Mouse (Mus musculus): ENCODE measurements around the gene Arcn1. TPM values are rescaled to one million over a fixed set of nuclear protein-coding genes. Genes with fewer than 3 reads are reported as not detected.

The Arcn1 gene
- 221 and 223 TPM in 2 replicates for polyA plus RNA-seq (2015; fragmentation: Nextera tagmentation; extraction: Ambion mirVana)

DNA sequence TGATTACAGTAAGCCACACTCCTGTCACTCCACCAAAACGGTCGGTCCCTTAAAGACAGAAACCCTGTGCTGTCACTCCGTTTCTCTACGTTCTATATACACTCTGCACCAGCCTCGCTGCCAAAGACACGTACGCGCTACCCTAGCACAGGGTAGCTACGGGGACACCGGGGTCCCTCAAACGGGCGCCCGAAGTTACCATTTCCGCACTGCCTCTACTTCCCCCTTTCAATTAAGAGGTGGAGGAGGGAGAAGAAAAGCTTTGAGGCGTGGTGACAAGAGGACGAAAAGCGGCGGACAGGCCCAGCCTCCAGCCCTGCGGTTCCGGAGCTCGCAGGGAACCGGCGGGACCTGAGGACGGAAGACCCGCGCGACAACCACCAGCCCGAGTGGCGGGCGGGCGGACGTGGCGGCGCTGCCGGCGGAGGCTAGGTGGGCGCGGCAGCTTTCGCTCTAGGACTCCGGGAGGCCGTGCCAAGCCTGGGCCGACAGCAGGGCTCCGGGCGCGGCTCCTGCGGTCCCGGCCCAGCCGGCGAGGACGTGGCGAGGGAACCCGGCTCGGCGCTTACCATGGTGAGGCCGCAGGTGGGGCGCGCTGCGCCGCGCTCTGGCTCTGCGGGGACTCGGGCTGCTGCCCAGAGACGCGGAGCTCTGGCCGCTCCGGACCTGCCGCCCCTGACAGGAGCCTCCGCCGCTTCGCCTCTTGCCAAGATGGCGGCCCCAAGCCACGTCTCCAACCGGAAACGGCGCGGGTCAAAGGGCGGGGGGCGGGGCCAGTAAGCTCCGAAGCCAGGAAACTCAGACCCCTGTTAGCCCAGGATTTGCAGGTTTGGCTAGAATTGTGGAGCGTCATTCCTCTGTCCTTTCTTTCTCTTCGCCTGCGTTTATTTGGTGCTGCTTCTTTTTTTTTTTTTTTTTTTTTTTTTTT lies at the start of gene Arcn1, which contains the start of gene Ift46:
Gene Arcn1, minus strand, starts transcription at position 745 of the 928 bp plus-strand sequence.
Gene Ift46, plus strand, starts transcription at position 808 of the 928 bp plus-strand sequence.
- peak within 1 kb of the TSS; percentile 49 for H3K4me2 ChIP-seq
- H3K27ac ChIP-seq = peak within 1 kb of the TSS; percentile 99
- H3K4me1 ChIP-seq = peaks cover 17% of the 10 kb centered on the region
- peak within 1 kb of the TSS; percentile 99 for H3K9ac ChIP-seq
- H3K36me3 ChIP-seq = no peaks in the 10 kb centered on the region
- ATAC-seq (ENCODE audit: insufficient number of reproducible peaks, low FRiP score, low TSS enrichment, low read depth) = peak; percentile 88
- WGBS = under 1% methylated on average over 82 of the region's 82 CpGs
- H3K9me3 ChIP-seq = no peaks in the 10 kb centered on the region
- H3K27me3 ChIP-seq = no peaks in the 10 kb centered on the region
- peak within 1 kb of the TSS; percentile 95 for H3K4me3 ChIP-seq

DNA sequence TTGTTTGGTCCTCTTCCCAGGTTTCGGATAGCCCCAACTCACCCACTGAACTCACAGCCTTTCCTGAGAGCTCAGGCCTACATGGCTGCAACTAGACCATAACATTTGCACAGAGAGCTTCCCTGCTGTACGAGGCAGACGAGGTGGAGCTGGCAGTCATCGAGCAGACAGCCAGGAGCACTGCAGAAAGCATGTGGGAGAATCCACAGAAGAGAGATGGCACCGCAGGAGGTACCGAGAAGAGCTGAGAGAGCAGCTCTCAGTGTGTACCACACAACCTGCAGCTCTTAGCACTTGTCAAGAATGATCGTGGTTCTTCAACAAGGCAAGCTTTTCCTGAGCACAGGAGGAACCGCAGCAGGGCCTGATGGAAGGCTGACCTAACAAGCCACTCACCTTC lies 46.5 kb upstream of the Arcn1 start:
- H3K36me3 ChIP-seq = peaks cover 98% of the 10 kb centered on the region
- 91% methylated on average over 8 of the region's 8 CpGs for WGBS

DNA sequence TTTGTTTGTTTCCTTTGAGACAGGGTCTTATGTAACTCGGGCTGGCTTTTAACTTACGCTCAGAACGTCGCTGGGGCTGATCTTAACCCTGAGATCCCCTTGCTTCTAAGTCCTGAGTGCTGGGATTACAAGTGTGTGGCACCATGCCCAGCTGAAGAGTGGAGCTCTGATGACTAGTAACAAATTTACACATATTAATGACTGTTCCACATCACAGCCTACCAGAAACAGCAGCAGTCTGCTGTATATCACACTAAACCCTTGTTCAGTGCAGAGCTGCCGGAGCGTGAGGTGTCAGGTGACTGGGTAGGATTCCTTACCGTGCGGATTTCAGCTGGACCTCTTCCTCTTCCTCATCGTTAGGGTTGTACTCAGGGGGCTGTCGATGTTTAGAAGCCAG lies 42.7 kb upstream of the Arcn1 start:
- H3K4me3 ChIP-seq = no peak overlapping the region
- H3K27ac ChIP-seq = no peak overlapping the region
- no peak overlapping the region for H3K9ac ChIP-seq
- WGBS = 81% methylated on average over 10 of the region's 10 CpGs
- peaks cover 97% of the 10 kb centered on the region for H3K36me3 ChIP-seq
- no peaks in the 10 kb centered on the region for H3K9me3 ChIP-seq
- no peaks in the 10 kb centered on the region for H3K4me1 ChIP-seq
- no peaks in the 10 kb centered on the region for H3K27me3 ChIP-seq
- no peak for ATAC-seq (ENCODE audit: insufficient number of reproducible peaks, low FRiP score, low TSS enrichment, low read depth)
- H3K4me2 ChIP-seq = no peak overlapping the region

More for the DNA sequence above, 46.5 kb upstream of the Arcn1 start:
- no peaks in the 10 kb centered on the region for H3K4me1 ChIP-seq
- no peak for ATAC-seq (ENCODE audit: insufficient number of reproducible peaks, low FRiP score, low TSS enrichment, low read depth)
- H3K4me2 ChIP-seq = no peak overlapping the region
- H3K9me3 ChIP-seq = no peaks in the 10 kb centered on the region
- no peak overlapping the region for H3K4me3 ChIP-seq
- H3K27me3 ChIP-seq = no peaks in the 10 kb centered on the region
- no peak overlapping the region for H3K9ac ChIP-seq
- H3K27ac ChIP-seq = no peak overlapping the region

GRCm38 (mm10) chr9:44807778-44808177 lies 40.1 kb upstream of the Arcn1 start:
- no peak for ATAC-seq (ENCODE audit: insufficient number of reproducible peaks, low FRiP score, low TSS enrichment, low read depth)
- Histone ChIP-seq H3K27ac (no peak overlapping the region), H3K27me3 (no peaks in the 10 kb centered on the region), H3K9ac (no peak overlapping the region), H3K36me3 (peaks cover 79% of the 10 kb centered on the region), H3K4me1 (no peaks in the 10 kb centered on the region), H3K4me3 (no peak overlapping the region), H3K4me2 (no peak overlapping the region), H3K9me3 (no peaks in the 10 kb centered on the region)
- WGBS = 94% methylated on average over 10 of the region's 10 CpGs

DNA sequence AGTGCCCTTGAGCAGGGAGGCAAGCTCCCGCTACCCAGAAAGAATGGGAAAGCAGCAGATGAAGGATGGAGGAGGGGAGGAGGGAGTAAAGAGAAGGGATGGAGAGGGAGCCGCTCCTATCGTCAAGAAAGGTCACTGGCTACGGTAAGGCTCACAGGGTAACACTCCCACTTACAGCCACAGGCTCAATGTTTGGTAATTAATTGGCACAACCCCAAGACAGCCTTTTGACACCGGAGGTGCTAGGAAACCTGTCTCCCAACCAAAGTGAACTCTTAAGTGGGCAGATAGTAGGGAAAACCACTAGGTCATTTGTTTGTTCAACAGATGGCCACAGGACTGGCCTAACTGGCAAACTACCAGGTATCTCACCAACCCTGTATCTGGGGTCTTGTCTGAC lies 39.5 kb upstream of the Arcn1 start:
- no peak overlapping the region for H3K9ac ChIP-seq
- peaks cover 73% of the 10 kb centered on the region for H3K36me3 ChIP-seq
- no peak overlapping the region for H3K4me2 ChIP-seq
- H3K27ac ChIP-seq = no peak overlapping the region
- 64% methylated on average over 5 of the region's 5 CpGs for WGBS
- H3K4me3 ChIP-seq = no peak overlapping the region
- no peaks in the 10 kb centered on the region for H3K4me1 ChIP-seq
- H3K9me3 ChIP-seq = no peaks in the 10 kb centered on the region
- H3K27me3 ChIP-seq = no peaks in the 10 kb centered on the region
- ATAC-seq (ENCODE audit: insufficient number of reproducible peaks, low FRiP score, low TSS enrichment, low read depth) = no peak

DNA sequence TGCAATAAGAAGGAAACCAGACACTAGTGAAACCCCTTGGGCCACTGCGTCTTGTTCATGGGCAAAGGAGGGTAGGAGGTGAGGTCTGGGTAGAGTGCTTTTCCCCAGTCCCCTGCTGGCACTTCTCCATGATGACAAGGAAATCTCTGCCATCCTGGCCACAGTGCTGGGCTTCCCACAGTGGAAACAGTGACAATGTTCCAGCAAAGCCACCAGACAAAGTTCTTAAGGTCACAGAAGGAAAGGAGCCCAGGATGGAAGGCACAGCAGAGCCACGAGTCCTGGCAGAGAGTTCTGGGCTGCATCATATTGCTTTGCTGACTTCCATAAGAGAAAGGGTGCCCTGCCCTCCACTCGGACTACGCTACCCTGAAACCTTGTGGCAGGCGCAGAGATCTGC lies 37.9 kb upstream of the Arcn1 start:
- Histone ChIP-seq H3K4me2 (no peak overlapping the region), H3K4me3 (no peak overlapping the region), H3K9ac (no peak overlapping the region), H3K9me3 (no peaks in the 10 kb centered on the region), H3K4me1 (no peaks in the 10 kb centered on the region), H3K36me3 (peaks cover 58% of the 10 kb centered on the region), H3K27ac (no peak overlapping the region), H3K27me3 (no peaks in the 10 kb centered on the region; the same call in 1 of the 2 replicates)
- 95% methylated on average over 5 of the region's 5 CpGs for WGBS
- no peak for ATAC-seq (ENCODE audit: insufficient number of reproducible peaks, low FRiP score, low TSS enrichment, low read depth)

GRCm38 (mm10) chr9:44804678-44805077 lies 37.0 kb upstream of the Arcn1 start:
- Histone ChIP-seq H3K36me3 (peaks cover 50% of the 10 kb centered on the region), H3K9me3 (no peaks in the 10 kb centered on the region), H3K4me3 (no peak overlapping the region), H3K4me2 (no peak overlapping the region), H3K9ac (no peak overlapping the region), H3K27ac (no peak overlapping the region), H3K4me1 (peaks cover 6% of the 10 kb centered on the region; the same call in 1 of the 2 replicates), H3K27me3 (no peaks in the 10 kb centered on the region; the same call in 1 of the 2 replicates)
- WGBS = 87% methylated on average over 10 of the region's 10 CpGs
- ATAC-seq (ENCODE audit: insufficient number of reproducible peaks, low FRiP score, low TSS enrichment, low read depth) = no peak

DNA sequence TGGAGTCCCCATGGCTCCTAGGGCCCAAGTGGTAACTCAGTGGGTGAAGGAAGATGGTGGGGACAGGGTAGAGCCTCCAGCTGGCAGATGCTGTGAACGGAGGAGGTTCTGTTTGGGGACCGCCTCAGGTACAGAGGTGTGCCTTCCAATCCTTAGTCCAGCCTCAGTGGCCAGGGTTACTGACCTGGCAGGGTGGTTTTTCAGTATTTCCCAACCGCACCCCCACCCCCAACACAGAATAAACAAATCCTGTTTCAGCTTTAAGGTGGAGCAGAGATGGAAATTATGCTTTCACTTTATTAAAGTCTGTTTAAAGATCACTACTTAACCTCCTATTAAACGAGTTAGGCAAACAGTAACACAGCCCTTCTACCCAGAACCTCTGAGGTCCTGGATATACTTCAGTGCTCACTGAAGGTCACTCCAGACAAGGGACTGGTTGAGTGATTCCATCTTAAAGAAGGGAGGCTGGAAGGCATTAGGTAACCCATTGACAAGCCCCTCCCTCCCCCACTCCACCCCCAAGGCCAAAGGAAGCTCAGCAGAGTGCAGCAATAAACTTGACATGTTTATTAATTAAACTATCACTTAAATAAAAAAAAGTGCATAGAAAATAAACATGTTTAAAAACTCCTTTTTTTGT lies 35.3 kb upstream of the Arcn1 start, which contains the start of gene Ttc36:
Gene Ttc36, minus strand, starts transcription at position 265 of the 643 bp plus-strand sequence.
- Histone ChIP-seq H3K27me3 (peaks cover 10% of the 10 kb centered on the region), H3K27ac (no peak within 1 kb of the TSS), H3K36me3 (peaks cover 32% of the 10 kb centered on the region), H3K4me3 (no peak within 1 kb of the TSS), H3K4me2 (no peak within 1 kb of the TSS), H3K9me3 (no peaks in the 10 kb centered on the region), H3K4me1 (peaks cover 20% of the 10 kb centered on the region), H3K9ac (no peak within 1 kb of the TSS)
- ATAC-seq (ENCODE audit: insufficient number of reproducible peaks, low FRiP score, low TSS enrichment, low read depth) = no peak
- 69% methylated on average over 4 of the region's 4 CpGs for WGBS

DNA sequence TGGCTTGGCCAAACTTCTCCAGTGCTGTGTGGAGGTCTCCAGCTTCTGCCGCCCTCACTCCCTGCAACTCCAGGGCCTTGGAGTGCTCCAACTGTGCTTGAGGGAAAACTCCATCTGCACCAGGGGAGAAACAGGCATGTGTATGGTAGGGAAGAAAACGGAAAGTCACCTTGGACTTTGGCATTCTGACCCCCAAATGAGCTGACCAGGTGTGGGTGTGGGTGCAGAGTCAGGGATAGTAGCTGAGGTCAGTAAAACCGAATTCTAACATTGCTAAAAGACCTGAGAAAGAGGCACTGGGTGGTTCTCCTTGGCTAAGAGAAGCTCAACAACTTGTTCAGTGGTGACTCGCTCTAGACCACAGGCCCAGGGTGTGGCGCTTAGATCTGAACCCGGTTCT lies 34.0 kb upstream of the Arcn1 start:
- H3K9me3 ChIP-seq = no peaks in the 10 kb centered on the region
- peaks cover 20% of the 10 kb centered on the region for H3K4me1 ChIP-seq
- peaks cover 17% of the 10 kb centered on the region for H3K27me3 ChIP-seq
- H3K27ac ChIP-seq = no peak overlapping the region
- ATAC-seq (ENCODE audit: insufficient number of reproducible peaks, low FRiP score, low TSS enrichment, low read depth) = no peak
- WGBS = 79% methylated on average over 6 of the region's 6 CpGs
- H3K36me3 ChIP-seq = peaks cover 20% of the 10 kb centered on the region
- no peak overlapping the region for H3K4me3 ChIP-seq
- H3K9ac ChIP-seq = no peak overlapping the region
- H3K4me2 ChIP-seq = no peak overlapping the region

DNA sequence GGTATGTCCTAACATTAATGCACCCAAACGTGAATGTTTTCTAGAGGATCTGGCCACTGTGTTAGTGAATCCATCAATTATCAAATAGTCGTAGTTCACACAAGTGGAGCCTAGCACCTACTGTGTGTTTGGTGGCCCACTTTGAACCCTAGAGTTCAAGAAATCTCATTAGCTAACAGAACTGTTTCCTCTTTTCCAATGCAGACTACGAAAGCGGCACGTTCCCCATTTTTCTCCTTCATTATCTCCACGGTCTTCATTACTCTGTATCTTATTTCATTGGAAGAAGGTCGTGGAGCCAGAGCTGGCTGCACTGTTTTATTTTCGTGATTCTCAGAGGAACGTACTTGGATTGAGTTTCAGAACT lies 32.3 kb upstream of the Arcn1 start:
- Histone ChIP-seq H3K9me3 (no peaks in the 10 kb centered on the region), H3K4me2 (peak overlapping the region; percentile 98), H3K4me1 (peaks cover 20% of the 10 kb centered on the region), H3K4me3 (peak overlapping the region; percentile 64), H3K27ac (no peak overlapping the region), H3K36me3 (peaks cover 4% of the 10 kb centered on the region), H3K9ac (no peak overlapping the region), H3K27me3 (peaks cover 17% of the 10 kb centered on the region)
- no peak for ATAC-seq (ENCODE audit: insufficient number of reproducible peaks, low FRiP score, low TSS enrichment, low read depth)
- WGBS = 43% methylated on average over 9 of the region's 9 CpGs

DNA sequence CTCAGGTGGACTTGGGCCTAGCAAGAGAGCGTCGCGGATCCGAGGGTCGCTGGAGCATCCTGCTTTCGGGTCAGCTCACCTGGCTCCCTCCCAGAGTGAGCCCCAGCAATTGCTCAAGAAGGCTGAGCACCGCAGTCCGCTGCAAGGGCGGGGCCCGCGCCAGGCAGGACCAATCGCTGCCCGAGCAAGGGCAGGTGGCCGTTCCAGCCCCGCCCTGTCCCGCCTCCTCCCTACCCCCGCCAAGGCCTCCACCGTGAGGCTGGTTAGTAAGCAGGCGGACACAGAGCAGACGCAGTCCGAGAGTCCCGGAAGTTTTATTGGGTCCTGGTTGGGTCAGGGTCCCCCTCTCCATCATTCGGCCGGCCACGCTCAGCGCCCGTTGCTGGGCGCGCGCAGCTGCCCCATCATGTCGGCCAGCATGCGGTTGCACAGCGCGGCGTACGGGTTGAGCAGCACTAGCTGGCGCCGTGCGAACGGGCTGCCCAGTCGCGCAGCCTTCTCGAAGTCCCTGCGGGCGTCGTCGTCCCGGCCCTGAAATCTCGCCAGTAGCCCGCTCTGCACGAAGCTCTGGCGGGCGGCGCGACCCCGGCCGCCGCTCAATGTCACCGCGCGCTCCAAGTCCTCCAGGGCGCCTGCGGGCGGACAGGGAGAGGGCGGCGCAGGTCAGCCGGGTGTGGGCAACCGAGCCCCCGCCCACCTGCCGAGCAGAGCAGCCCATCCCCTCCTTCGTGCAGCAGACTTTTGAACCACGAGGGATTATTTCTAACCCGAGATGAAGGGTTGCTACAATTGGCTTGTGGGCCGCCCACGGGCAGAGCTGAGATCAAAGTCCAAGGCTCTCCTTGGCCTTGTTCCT lies 31.7 kb upstream of the Arcn1 start, which contains the start of gene Tmem25:
Gene Tmem25, minus strand, starts transcription at position 206 of the 856 bp plus-strand sequence.
- under 1% methylated on average over 74 of the region's 75 CpGs for WGBS
- peak within 1 kb of the TSS; percentile 22; the same call in 1 of the 2 replicates for H3K27ac ChIP-seq
- peak within 1 kb of the TSS; percentile 64 for H3K4me3 ChIP-seq
- H3K4me2 ChIP-seq = peak within 1 kb of the TSS; percentile 98
- no peaks in the 10 kb centered on the region for H3K36me3 ChIP-seq
- peaks cover 20% of the 10 kb centered on the region for H3K4me1 ChIP-seq
- peak within 1 kb of the TSS; percentile 47 for H3K9ac ChIP-seq
- no peaks in the 10 kb centered on the region for H3K9me3 ChIP-seq
- peak; percentile 85 for ATAC-seq (ENCODE audit: insufficient number of reproducible peaks, low FRiP score, low TSS enrichment, low read depth)
- peaks cover 17% of the 10 kb centered on the region for H3K27me3 ChIP-seq

All from limb, embryonic 15.5 days (tissue).